Mouse (Mus musculus) fat pad, adult 2 months (tissue): ENCODE results near the gene Arhgdia.

ENCODE experiments used
- DNase-seq: peaks from one replicate; pipeline ENCODE4 v3.0.0-alpha.2; 2011; ENCODE audit warnings: low read depth, low spot score; ENCODE audit errors: extremely low read depth

Arhgdia gene

DNA sequence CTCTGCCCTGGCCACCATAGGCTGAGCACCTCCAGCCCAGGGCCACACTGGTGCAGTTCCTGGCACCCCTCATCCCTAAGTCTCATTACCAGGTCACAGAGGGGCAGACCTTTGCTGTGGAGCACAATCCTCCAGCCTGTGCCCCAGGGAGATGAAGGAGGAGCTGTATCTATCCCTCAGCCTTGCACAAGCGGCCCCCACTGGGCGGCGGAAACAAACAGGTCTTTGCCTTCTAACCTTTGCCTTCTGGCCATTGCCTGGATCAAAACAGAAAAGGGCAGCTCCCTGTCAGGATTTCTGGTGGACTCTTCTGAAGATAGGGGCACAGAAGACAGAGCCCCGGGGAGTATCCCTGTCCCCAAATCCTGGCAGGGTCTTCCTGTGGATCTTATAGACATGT, 52.5 kb downstream of the Arhgdia start:
- no peak for DNase-seq
